Mouse (Mus musculus): ENCODE data around the gene Vezt. TPM values are rescaled to one million over a fixed set of nuclear protein-coding genes. Genes with fewer than 3 reads are reported as not detected.
A peak's percentile ranks its signal among the peaks of the same experiment; 100 is the strongest.

Vezt gene
- polyA plus RNA-seq, 1 experiment from 2014 or later = 62.5 TPM

DNA sequence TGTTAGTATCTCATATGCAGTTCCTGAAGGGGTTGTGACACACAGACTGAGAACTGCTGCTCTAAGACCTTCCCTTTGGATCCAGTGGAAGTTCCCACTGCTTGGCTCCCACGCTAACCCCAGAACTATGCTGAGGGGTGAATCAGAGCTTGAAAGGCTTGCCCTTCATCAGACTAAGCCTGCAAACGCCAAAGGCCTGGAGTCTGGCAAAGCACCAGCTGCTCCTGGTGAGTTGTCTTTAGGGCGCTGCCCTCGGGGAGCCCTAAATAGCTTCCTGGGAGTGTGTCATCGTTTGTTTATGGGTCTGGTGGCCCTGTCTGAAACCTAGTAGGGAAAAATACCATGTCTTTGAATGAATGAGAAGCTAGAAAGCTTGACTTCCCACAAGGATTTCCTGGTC is 91.4 kb downstream of the Vezt start:
- ATAC-seq (replicated peaks) = no peak
- Histone ChIP-seq H3K27me3 (replicated peaks) (no peaks in the 10 kb centered on the region), H3K9me3 (no peaks in the 10 kb centered on the region), H3K27ac (no peak overlapping the region), H3K4me3 (no peak overlapping the region), H3K4me1 (no peaks in the 10 kb centered on the region), H3K36me3 (replicated peaks) (no peaks in the 10 kb centered on the region), H3K4me2 (no peak overlapping the region), H3K9ac (no peak overlapping the region)
- WGBS = 48% methylated on average over 5 of the region's 5 CpGs

DNA sequence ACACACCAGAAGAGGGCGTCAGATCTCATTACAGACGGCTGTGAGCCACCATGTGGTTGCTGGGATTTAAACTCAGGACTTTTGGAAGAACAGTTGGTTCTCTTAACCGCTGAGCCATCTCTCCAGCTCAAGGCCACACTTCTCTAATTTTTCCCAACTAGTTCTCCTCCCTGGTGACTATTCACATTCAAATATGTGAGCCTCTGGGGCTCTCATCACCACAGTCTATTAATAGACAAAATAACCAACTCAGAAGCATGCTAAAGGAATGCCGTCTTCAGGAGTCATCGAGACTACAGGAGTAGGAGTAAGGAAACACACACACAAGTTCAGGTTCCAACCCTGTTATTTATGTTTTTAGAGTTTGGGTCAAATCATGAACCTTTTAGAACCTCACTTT is 95.3 kb downstream of the Vezt start:
- no peak for ATAC-seq (replicated peaks)
- Histone ChIP-seq H3K4me3 (no peak overlapping the region), H3K9me3 (no peaks in the 10 kb centered on the region), H3K9ac (no peak overlapping the region), H3K27ac (no peak overlapping the region), H3K4me2 (no peak overlapping the region), H3K4me1 (no peaks in the 10 kb centered on the region), H3K36me3 (replicated peaks) (no peaks in the 10 kb centered on the region), H3K27me3 (replicated peaks) (no peaks in the 10 kb centered on the region)
- 79% methylated on average over 5 of the region's 5 CpGs for WGBS

DNA sequence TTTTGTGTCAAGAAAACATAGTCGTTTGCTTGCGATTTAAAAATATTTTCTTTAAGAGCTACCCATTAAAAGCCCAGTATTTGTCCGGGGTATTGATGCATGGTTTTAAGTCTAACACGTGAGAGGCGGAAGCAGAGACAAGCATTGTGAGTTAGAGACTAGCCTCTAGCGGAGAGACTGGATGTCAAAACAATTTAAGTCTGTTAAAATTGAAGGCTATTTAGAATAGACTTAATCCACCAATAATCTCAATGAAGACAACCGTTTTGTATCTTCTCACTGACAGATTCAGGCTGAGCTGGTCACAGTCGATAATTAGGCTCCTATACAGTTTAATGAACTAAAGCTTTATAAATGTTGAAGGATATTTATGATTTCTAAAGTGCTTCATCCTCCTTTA is 95.9 kb downstream of the Vezt start:
- Histone ChIP-seq H3K4me1 (no peaks in the 10 kb centered on the region), H3K4me2 (no peak overlapping the region), H3K36me3 (replicated peaks) (no peaks in the 10 kb centered on the region), H3K27me3 (replicated peaks) (no peaks in the 10 kb centered on the region), H3K4me3 (no peak overlapping the region), H3K9me3 (no peaks in the 10 kb centered on the region), H3K9ac (no peak overlapping the region), H3K27ac (no peak overlapping the region)
- WGBS = 50% methylated on average over 8 of the region's 8 CpGs
- no peak for ATAC-seq (replicated peaks)

- no peaks in the 10 kb centered on the region for H3K9me3 ChIP-seq
- peaks cover 2% of the 10 kb centered on the region; the same call in 1 of the 2 replicates for H3K4me1 ChIP-seq
- H3K27ac ChIP-seq = no peak overlapping the region
- no peak overlapping the region for H3K4me3 ChIP-seq
- ATAC-seq (replicated peaks) = no peak
- no peak overlapping the region for H3K4me2 ChIP-seq
- no peak overlapping the region for H3K9ac ChIP-seq
- H3K36me3 ChIP-seq (replicated peaks) = no peaks in the 10 kb centered on the region
- no peaks in the 10 kb centered on the region for H3K27me3 ChIP-seq (replicated peaks)
- 81% methylated on average over 20 of the region's 20 CpGs for WGBS
These were observed 96.8 kb downstream of the Vezt start for GRCm38 (mm10) chr10:93938844-93939271.

- H3K4me3 ChIP-seq = no peak overlapping the region
- no peak overlapping the region for H3K9ac ChIP-seq
- no peaks in the 10 kb centered on the region for H3K27me3 ChIP-seq (replicated peaks)
- H3K9me3 ChIP-seq = no peaks in the 10 kb centered on the region
- H3K36me3 ChIP-seq (replicated peaks) = no peaks in the 10 kb centered on the region
- H3K27ac ChIP-seq = no peak overlapping the region
- H3K4me2 ChIP-seq = no peak overlapping the region
- ATAC-seq (replicated peaks) = no peak
- H3K4me1 ChIP-seq = peaks cover 2% of the 10 kb centered on the region; the same call in 1 of the 2 replicates
- 49% methylated on average over 9 of the region's 9 CpGs for WGBS
These were observed 101.6 kb downstream of the Vezt start for GRCm38 (mm10) chr10:93933980-93934379.

DNA sequence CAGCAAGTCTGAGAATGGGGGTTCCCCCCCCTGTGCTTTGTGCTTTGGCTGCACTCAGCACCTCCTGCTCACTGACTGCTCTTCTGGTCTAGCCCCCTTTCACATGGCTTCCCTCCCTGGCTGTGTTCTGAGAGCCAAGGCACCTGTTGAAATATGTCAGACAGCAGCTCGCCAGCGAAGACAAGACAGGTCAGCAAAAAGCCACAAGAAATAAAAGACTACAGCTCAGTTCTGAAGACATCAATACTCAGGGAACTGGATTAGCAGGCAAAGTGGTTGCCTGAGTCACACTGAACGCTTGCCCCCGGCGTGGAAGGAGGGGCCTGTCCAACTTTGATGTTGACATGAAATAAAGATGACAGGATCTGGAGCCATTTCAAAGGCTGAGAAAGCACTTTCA is 102.8 kb downstream of the Vezt start:
- Histone ChIP-seq H3K27me3 (replicated peaks) (no peaks in the 10 kb centered on the region), H3K9me3 (no peaks in the 10 kb centered on the region), H3K4me2 (no peak overlapping the region), H3K9ac (no peak overlapping the region), H3K36me3 (replicated peaks) (no peaks in the 10 kb centered on the region), H3K4me3 (no peak overlapping the region), H3K27ac (no peak overlapping the region), H3K4me1 (peaks cover 2% of the 10 kb centered on the region; the same call in 1 of the 2 replicates)
- ATAC-seq (replicated peaks) = no peak
- 42% methylated on average over 5 of the region's 5 CpGs for WGBS

- H3K9me3 ChIP-seq = no peaks in the 10 kb centered on the region
- peaks cover 2% of the 10 kb centered on the region; the same call in 1 of the 2 replicates for H3K4me1 ChIP-seq
- WGBS = 74% methylated on average over 5 of the region's 5 CpGs
- no peak overlapping the region for H3K9ac ChIP-seq
- no peak overlapping the region for H3K27ac ChIP-seq
- no peak for ATAC-seq (replicated peaks)
- H3K4me3 ChIP-seq = no peak overlapping the region
- H3K36me3 ChIP-seq (replicated peaks) = no peaks in the 10 kb centered on the region
- H3K4me2 ChIP-seq = no peak overlapping the region
- H3K27me3 ChIP-seq (replicated peaks) = no peaks in the 10 kb centered on the region
These were observed 103.6 kb downstream of the Vezt start for GRCm38 (mm10) chr10:93932020-93932419.

GRCm38 (mm10) chr10:93931431-93931830 is 104.2 kb downstream of the Vezt start:
- Histone ChIP-seq H3K27me3 (replicated peaks) (no peaks in the 10 kb centered on the region), H3K9ac (no peak overlapping the region), H3K4me3 (no peak overlapping the region), H3K4me2 (no peak overlapping the region), H3K27ac (no peak overlapping the region), H3K9me3 (no peaks in the 10 kb centered on the region), H3K4me1 (peaks cover 2% of the 10 kb centered on the region; the same call in 1 of the 2 replicates), H3K36me3 (replicated peaks) (no peaks in the 10 kb centered on the region)
- ATAC-seq (replicated peaks) = no peak
- WGBS = 84% methylated on average over 9 of the region's 9 CpGs

- no peaks in the 10 kb centered on the region for H3K27me3 ChIP-seq (replicated peaks)
- no peaks in the 10 kb centered on the region for H3K9me3 ChIP-seq
- H3K36me3 ChIP-seq (replicated peaks) = no peaks in the 10 kb centered on the region
- no peak overlapping the region for H3K4me3 ChIP-seq
- ATAC-seq (replicated peaks) = no peak
- peaks cover 2% of the 10 kb centered on the region; the same call in 1 of the 2 replicates for H3K4me1 ChIP-seq
- 84% methylated on average over 4 of the region's 4 CpGs for WGBS
- no peak overlapping the region for H3K4me2 ChIP-seq
- H3K27ac ChIP-seq = no peak overlapping the region
- no peak overlapping the region for H3K9ac ChIP-seq
These were observed 105.3 kb downstream of the Vezt start for GRCm38 (mm10) chr10:93930236-93930824.

GRCm38 (mm10) chr10:93924666-93925065 is 111.0 kb downstream of the Vezt start:
- 85% methylated on average over 5 of the region's 5 CpGs for WGBS
- H3K9ac ChIP-seq = no peak overlapping the region
- H3K9me3 ChIP-seq = no peaks in the 10 kb centered on the region
- no peaks in the 10 kb centered on the region for H3K27me3 ChIP-seq (replicated peaks)
- no peak overlapping the region for H3K4me2 ChIP-seq
- H3K4me1 ChIP-seq = no peaks in the 10 kb centered on the region
- no peaks in the 10 kb centered on the region for H3K36me3 ChIP-seq (replicated peaks)
- no peak overlapping the region for H3K4me3 ChIP-seq
- ATAC-seq (replicated peaks) = no peak
- no peak overlapping the region for H3K27ac ChIP-seq

DNA sequence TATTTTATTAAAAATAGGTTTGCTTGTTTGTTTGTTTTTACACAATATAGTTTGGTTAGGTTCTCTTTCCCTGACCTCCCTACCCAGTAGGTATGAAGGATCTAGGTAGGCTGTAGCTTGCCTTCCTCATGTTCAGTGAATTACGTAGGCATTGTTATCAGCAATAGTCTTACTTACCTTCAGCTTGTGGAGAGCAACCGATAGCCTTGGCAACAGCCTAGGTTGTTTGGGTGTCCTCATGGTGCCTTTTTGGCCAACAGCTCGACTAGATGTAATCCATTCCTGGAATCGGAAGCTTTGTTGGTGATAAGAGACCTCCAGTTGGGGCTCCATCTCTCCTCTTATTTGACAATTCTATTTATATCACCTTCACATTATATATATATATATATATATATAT is 114.5 kb downstream of the Vezt start:
- no peak overlapping the region for H3K9ac ChIP-seq
- no peaks in the 10 kb centered on the region for H3K4me1 ChIP-seq
- no peaks in the 10 kb centered on the region for H3K27me3 ChIP-seq (replicated peaks)
- no peak overlapping the region for H3K4me3 ChIP-seq
- no peaks in the 10 kb centered on the region for H3K36me3 ChIP-seq (replicated peaks)
- WGBS = 95% methylated on average over 4 of the region's 4 CpGs
- H3K9me3 ChIP-seq = no peaks in the 10 kb centered on the region
- no peak overlapping the region for H3K27ac ChIP-seq
- no peak for ATAC-seq (replicated peaks)
- H3K4me2 ChIP-seq = no peak overlapping the region

DNA sequence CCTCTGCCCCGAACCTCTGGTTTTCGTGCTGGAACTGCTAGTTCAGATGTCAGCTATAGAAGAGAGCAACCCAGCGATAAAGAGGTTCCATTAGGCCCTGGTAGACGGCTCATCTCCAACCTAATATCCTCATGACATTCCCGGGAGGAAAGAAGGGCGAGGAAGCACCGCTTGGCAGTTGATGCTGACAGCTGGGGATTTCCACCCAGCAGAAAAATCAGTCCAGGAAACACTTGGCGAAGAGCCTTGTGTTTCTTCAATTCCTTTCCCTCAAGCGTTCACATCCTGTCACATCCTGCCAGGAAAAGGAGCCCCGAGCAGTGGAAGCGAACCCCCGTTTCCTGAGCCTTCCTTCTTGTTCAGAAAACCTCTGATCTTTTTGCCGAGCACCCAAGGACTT is 116.4 kb downstream of the Vezt start:
- Histone ChIP-seq H3K36me3 (replicated peaks) (no peaks in the 10 kb centered on the region), H3K4me3 (no peak overlapping the region), H3K27ac (0 out of 2 replicates have a peak overlapping the region, but pooled peaks have one; percentile 9), H3K27me3 (replicated peaks) (no peaks in the 10 kb centered on the region), H3K4me1 (no peaks in the 10 kb centered on the region), H3K9me3 (no peaks in the 10 kb centered on the region), H3K4me2 (no peak overlapping the region), H3K9ac (no peak overlapping the region)
- WGBS = 76% methylated on average over 13 of the region's 13 CpGs
- ATAC-seq (replicated peaks) = no peak

- no peak for ATAC-seq (replicated peaks)
- Histone ChIP-seq H3K27me3 (replicated peaks) (no peaks in the 10 kb centered on the region), H3K4me3 (no peak overlapping the region), H3K9me3 (no peaks in the 10 kb centered on the region), H3K9ac (no peak overlapping the region), H3K27ac (no peak overlapping the region), H3K4me1 (no peaks in the 10 kb centered on the region), H3K36me3 (replicated peaks) (no peaks in the 10 kb centered on the region), H3K4me2 (no peak overlapping the region)
- WGBS = 38% methylated on average over 6 of the region's 6 CpGs
These were observed 116.9 kb downstream of the Vezt start for GRCm38 (mm10) chr10:93918701-93919100.

All from midbrain, embryonic 15.5 days (tissue).